Mouse (Mus musculus): ENCODE measurements around the gene Ndufb4. TPM values are rescaled to one million over a fixed set of nuclear protein-coding genes. Genes with fewer than 3 reads are reported as not detected.

The Ndufb4 gene
- polyA plus RNA-seq, 1 experiment, result 109 TPM

DNA sequence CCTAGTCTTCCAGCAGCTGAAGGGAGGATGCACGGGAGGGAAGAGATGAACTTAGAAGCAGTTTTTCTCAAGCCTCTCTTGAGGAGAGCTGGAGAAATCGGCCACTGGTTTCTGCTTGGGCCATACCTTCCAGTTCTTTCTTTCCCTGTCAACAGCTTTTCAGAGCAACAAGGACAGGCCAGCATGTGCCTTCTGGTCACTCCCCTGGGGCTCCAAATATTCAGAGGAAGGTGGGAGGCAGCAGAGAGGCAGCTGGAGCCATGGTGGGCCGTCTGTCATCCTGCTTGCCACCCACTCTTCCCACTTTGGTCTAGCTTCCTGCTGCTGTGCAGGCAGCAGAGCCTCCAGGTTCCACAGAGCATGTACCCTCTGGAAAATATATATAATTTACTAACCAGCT, 36.6 kb downstream of the Ndufb4 start:
- no peaks in the 10 kb centered on the region for H3K36me3 ChIP-seq (ENCODE audit: control insufficient read depth, insufficient read depth, low read length)
- H3K4me1 ChIP-seq (ENCODE audit: control insufficient read depth, insufficient read depth, insufficient read length, low read length), result no peaks in the 10 kb centered on the region
- 52% methylated on average over 3 of the region's 3 CpGs for WGBS
- H3K4me3 ChIP-seq (ENCODE audit: low read depth, low read length), result no peak overlapping the region
- no peak overlapping the region for H3K27ac ChIP-seq (ENCODE audit: insufficient read depth, low read depth, low read length)
- no peaks in the 10 kb centered on the region for H3K27me3 ChIP-seq (ENCODE audit: control insufficient read depth, insufficient read depth, low read length)
- no peak for TF ChIP-seq POLR2A (IDR thresholded peaks at IDR 0.05; ENCODE audit: low read depth, low read length)
- no peak for TF ChIP-seq CTCF (IDR thresholded peaks at IDR 0.05; ENCODE audit: extremely low read depth, insufficient read length, insufficient replicate concordance, low read depth, low read length)

- Histone ChIP-seq H3K36me3 (ENCODE audit: control insufficient read depth, insufficient read depth, low read length) (no peaks in the 10 kb centered on the region), H3K27ac (ENCODE audit: insufficient read depth, low read depth, low read length) (no peak overlapping the region), H3K27me3 (ENCODE audit: control insufficient read depth, insufficient read depth, low read length) (no peaks in the 10 kb centered on the region), H3K4me1 (ENCODE audit: control insufficient read depth, insufficient read depth, insufficient read length, low read length) (no peaks in the 10 kb centered on the region), H3K4me3 (ENCODE audit: low read depth, low read length) (no peak overlapping the region)
- WGBS, result 72% methylated on average over 8 of the region's 8 CpGs
- TF ChIP-seq CTCF (IDR thresholded peaks at IDR 0.05; ENCODE audit: extremely low read depth, insufficient read length, insufficient replicate concordance, low read depth, low read length) (no peak), POLR2A (IDR thresholded peaks at IDR 0.05; ENCODE audit: low read depth, low read length) (no peak)
These were observed 38.1 kb downstream of the Ndufb4 start for GRCm38 (mm10) chr16:37616104-37616503.

DNA sequence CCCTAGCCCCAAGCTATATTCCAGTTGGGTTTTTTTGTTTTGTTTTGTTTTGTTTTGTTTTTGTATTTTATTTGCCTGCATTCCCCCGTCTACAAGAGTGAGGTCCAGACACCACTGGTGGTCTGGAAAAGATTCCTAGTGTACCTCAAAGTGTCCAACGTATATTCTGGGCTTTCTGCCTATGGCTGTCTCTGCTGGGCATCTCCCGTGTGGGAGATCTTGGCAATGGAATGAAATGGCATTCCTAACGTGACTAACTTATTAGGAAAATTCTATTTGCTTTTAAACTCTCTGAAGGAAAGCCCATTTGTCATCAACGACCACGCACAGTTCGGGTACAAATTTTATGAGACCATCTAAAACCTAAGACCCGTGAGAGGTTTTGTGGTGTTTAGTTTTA, 38.8 kb downstream of the Ndufb4 start:
- TF ChIP-seq POLR2A (IDR thresholded peaks at IDR 0.05; ENCODE audit: low read depth, low read length) (no peak), CTCF (IDR thresholded peaks at IDR 0.05; ENCODE audit: extremely low read depth, insufficient read length, insufficient replicate concordance, low read depth, low read length) (no peak)
- Histone ChIP-seq H3K4me1 (ENCODE audit: control insufficient read depth, insufficient read depth, insufficient read length, low read length) (no peaks in the 10 kb centered on the region), H3K27ac (ENCODE audit: insufficient read depth, low read depth, low read length) (no peak overlapping the region), H3K4me3 (ENCODE audit: low read depth, low read length) (no peak overlapping the region), H3K36me3 (ENCODE audit: control insufficient read depth, insufficient read depth, low read length) (no peaks in the 10 kb centered on the region), H3K27me3 (ENCODE audit: control insufficient read depth, insufficient read depth, low read length) (no peaks in the 10 kb centered on the region)
- WGBS, result 69% methylated on average over 8 of the region's 8 CpGs

- H3K4me1 ChIP-seq (ENCODE audit: control insufficient read depth, insufficient read depth, insufficient read length, low read length), result no peaks in the 10 kb centered on the region
- H3K4me3 ChIP-seq (ENCODE audit: low read depth, low read length), result no peak overlapping the region
- H3K36me3 ChIP-seq (ENCODE audit: control insufficient read depth, insufficient read depth, low read length), result no peaks in the 10 kb centered on the region
- H3K27ac ChIP-seq (ENCODE audit: insufficient read depth, low read depth, low read length), result no peak overlapping the region
- WGBS, result 90% methylated on average over 9 of the region's 9 CpGs
- H3K27me3 ChIP-seq (ENCODE audit: control insufficient read depth, insufficient read depth, low read length), result no peaks in the 10 kb centered on the region
- TF ChIP-seq CTCF (IDR thresholded peaks at IDR 0.05; ENCODE audit: extremely low read depth, insufficient read length, insufficient replicate concordance, low read depth, low read length) (no peak), POLR2A (IDR thresholded peaks at IDR 0.05; ENCODE audit: low read depth, low read length) (no peak)
These were observed 39.7 kb downstream of the Ndufb4 start for GRCm38 (mm10) chr16:37614540-37614939.

DNA sequence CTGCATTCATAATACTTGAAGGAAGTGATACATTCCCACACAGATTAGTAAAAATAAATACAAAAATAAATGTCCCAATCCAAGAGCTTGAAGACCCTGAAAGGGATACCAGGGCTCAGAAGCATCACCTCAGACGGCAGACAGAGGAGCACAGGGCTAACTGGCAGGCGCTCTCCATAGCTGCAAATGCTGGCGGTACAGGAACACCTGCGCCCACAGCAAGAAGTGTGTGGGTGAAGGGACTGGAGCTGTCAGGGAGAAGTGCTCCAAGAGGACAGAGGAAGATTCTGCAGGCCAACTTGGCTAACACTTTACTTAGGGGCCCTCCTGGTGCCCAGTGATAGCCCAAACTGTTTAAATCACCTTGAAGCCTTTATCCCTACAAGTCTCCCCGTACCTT, 42.2 kb downstream of the Ndufb4 start:
- H3K4me3 ChIP-seq (ENCODE audit: low read depth, low read length), result no peak overlapping the region
- no peaks in the 10 kb centered on the region for H3K36me3 ChIP-seq (ENCODE audit: control insufficient read depth, insufficient read depth, low read length)
- H3K27ac ChIP-seq (ENCODE audit: insufficient read depth, low read depth, low read length), result no peak overlapping the region
- H3K4me1 ChIP-seq (ENCODE audit: control insufficient read depth, insufficient read depth, insufficient read length, low read length), result no peaks in the 10 kb centered on the region
- 92% methylated on average over 5 of the region's 5 CpGs for WGBS
- no peaks in the 10 kb centered on the region for H3K27me3 ChIP-seq (ENCODE audit: control insufficient read depth, insufficient read depth, low read length)
- TF ChIP-seq CTCF (IDR thresholded peaks at IDR 0.05; ENCODE audit: extremely low read depth, insufficient read length, insufficient replicate concordance, low read depth, low read length) (no peak), POLR2A (IDR thresholded peaks at IDR 0.05; ENCODE audit: low read depth, low read length) (no peak)

DNA sequence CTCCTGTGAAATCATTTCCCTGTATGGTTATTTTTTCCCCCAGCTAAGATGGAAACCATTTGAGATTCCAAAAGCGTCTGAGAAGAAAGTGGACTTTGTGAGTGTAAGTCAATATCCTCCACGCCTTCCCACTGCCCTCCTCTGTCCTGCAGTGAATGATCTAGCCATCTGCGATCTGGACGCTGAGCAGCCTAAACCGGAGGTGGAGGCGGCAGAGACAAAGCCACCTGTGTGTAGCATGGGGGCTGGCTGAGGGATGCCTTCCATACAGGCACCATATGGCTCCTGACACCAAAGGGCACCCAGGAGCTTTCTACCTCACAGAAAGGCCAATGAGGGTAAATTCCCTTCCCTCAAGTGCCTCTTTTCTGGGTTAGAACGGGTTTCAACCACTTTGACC, 43.2 kb downstream of the Ndufb4 start:
- TF ChIP-seq POLR2A (IDR thresholded peaks at IDR 0.05; ENCODE audit: low read depth, low read length) (no peak), CTCF (IDR thresholded peaks at IDR 0.05; ENCODE audit: extremely low read depth, insufficient read length, insufficient replicate concordance, low read depth, low read length) (no peak)
- Histone ChIP-seq H3K4me3 (ENCODE audit: low read depth, low read length) (no peak overlapping the region), H3K4me1 (ENCODE audit: control insufficient read depth, insufficient read depth, insufficient read length, low read length) (no peaks in the 10 kb centered on the region), H3K36me3 (ENCODE audit: control insufficient read depth, insufficient read depth, low read length) (no peaks in the 10 kb centered on the region), H3K27ac (ENCODE audit: insufficient read depth, low read depth, low read length) (no peak overlapping the region), H3K27me3 (ENCODE audit: control insufficient read depth, insufficient read depth, low read length) (no peaks in the 10 kb centered on the region)
- WGBS, result 71% methylated on average over 7 of the region's 7 CpGs

- H3K27ac ChIP-seq (ENCODE audit: insufficient read depth, low read depth, low read length), result no peak overlapping the region
- H3K36me3 ChIP-seq (ENCODE audit: control insufficient read depth, insufficient read depth, low read length), result no peaks in the 10 kb centered on the region
- no peaks in the 10 kb centered on the region for H3K27me3 ChIP-seq (ENCODE audit: control insufficient read depth, insufficient read depth, low read length)
- no peak overlapping the region for H3K4me3 ChIP-seq (ENCODE audit: low read depth, low read length)
- no peaks in the 10 kb centered on the region for H3K4me1 ChIP-seq (ENCODE audit: control insufficient read depth, insufficient read depth, insufficient read length, low read length)
- WGBS, result 85% methylated on average over 8 of the region's 8 CpGs
- TF ChIP-seq POLR2A (IDR thresholded peaks at IDR 0.05; ENCODE audit: low read depth, low read length) (no peak), CTCF (IDR thresholded peaks at IDR 0.05; ENCODE audit: extremely low read depth, insufficient read length, insufficient replicate concordance, low read depth, low read length) (no peak)
These were observed 43.9 kb downstream of the Ndufb4 start for GRCm38 (mm10) chr16:37610333-37610732.

GRCm38 (mm10) chr16:37604243-37604642, 50.0 kb downstream of the Ndufb4 start:
- H3K4me1 ChIP-seq (ENCODE audit: control insufficient read depth, insufficient read depth, insufficient read length, low read length), result no peaks in the 10 kb centered on the region
- H3K27me3 ChIP-seq (ENCODE audit: control insufficient read depth, insufficient read depth, low read length), result no peaks in the 10 kb centered on the region
- WGBS, result 76% methylated on average over 6 of the region's 6 CpGs
- no peak overlapping the region for H3K4me3 ChIP-seq (ENCODE audit: low read depth, low read length)
- H3K36me3 ChIP-seq (ENCODE audit: control insufficient read depth, insufficient read depth, low read length), result no peaks in the 10 kb centered on the region
- TF ChIP-seq CTCF (IDR thresholded peaks at IDR 0.05; ENCODE audit: extremely low read depth, insufficient read length, insufficient replicate concordance, low read depth, low read length) (no peak), POLR2A (IDR thresholded peaks at IDR 0.05; ENCODE audit: low read depth, low read length) (no peak)
- H3K27ac ChIP-seq (ENCODE audit: insufficient read depth, low read depth, low read length), result no peak overlapping the region
